Mouse (Mus musculus): Measurements from ENCODE around the gene 0610030E20Rik. TPM values are rescaled to one million over a fixed set of nuclear protein-coding genes. Genes with fewer than 3 reads are reported as not detected.

Gene 0610030E20Rik
- total and polyA plus RNA-seq, 3 experiments, result 29.7 to 71.0 (median 33.9) TPM

GRCm38 (mm10) chr6:72352636-72353405, 5.7 kb downstream of the 0610030E20Rik start:
- peaks cover 9% of the 10 kb centered on the region; the same call in 1 of the 2 replicates for H3K27me3 ChIP-seq (ENCODE audit: insufficient read depth, low read length)
- H3K4me1 ChIP-seq (ENCODE audit: insufficient read depth, low read depth, low read length), result peaks cover 93% of the 10 kb centered on the region
- H3K9me3 ChIP-seq (replicated peaks), result no peaks in the 10 kb centered on the region
- ATAC-seq (ENCODE audit: extremely low read depth, insufficient number of reproducible peaks, low FRiP score, poor library complexity, severe bottlenecking), result no peak
- no peak for DNase-seq (ENCODE audit: low spot score)
- no peak overlapping the region for H3K4me3 ChIP-seq (ENCODE audit: low read depth, low read length)
- TF ChIP-seq GATA1 (IDR thresholded peaks at IDR 0.05; ENCODE audit: borderline replicate concordance, low read length) (no peak), CTCF (IDR thresholded peaks at IDR 0.05; ENCODE audit: low read depth, low read length) (no peak), GATA2 (IDR thresholded peaks at IDR 0.05; ENCODE audit: borderline replicate concordance, low read depth, low read length) (no peak), POLR2AphosphoS5 (IDR thresholded peaks at IDR 0.05; ENCODE audit: insufficient replicate concordance, low read depth, low read length) (no peak), TAL1 (conservative IDR thresholded peaks at IDR 0.05; ENCODE audit: low read depth, low read length) (no peak)
- peaks cover 78% of the 10 kb centered on the region for H3K36me3 ChIP-seq (replicated peaks)

- H3K4me1 ChIP-seq (ENCODE audit: insufficient read depth, low read depth, low read length), result peaks cover 93% of the 10 kb centered on the region
- peaks cover 79% of the 10 kb centered on the region for H3K36me3 ChIP-seq (replicated peaks)
- no peak for ATAC-seq (ENCODE audit: extremely low read depth, insufficient number of reproducible peaks, low FRiP score, poor library complexity, severe bottlenecking)
These were observed 6.9 kb downstream of the 0610030E20Rik start for GRCm38 (mm10) chr6:72354025-72354424.

GRCm38 (mm10) chr6:72355066-72355911, 8.2 kb downstream of the 0610030E20Rik start, which contains the start of gene Tmem150a:
TSS of gene Tmem150a (plus strand) at chr6:72355447.
- H3K9me3 ChIP-seq (replicated peaks), result no peaks in the 10 kb centered on the region
- TF ChIP-seq CTCF (IDR thresholded peaks at IDR 0.05; ENCODE audit: low read depth, low read length) (no peak), POLR2AphosphoS5 (IDR thresholded peaks at IDR 0.05; ENCODE audit: insufficient replicate concordance, low read depth, low read length) (no peak)
- H3K4me3 ChIP-seq (ENCODE audit: low read depth, low read length), result peak within 1 kb of the TSS; percentile 73
- ATAC-seq (ENCODE audit: extremely low read depth, insufficient number of reproducible peaks, low FRiP score, poor library complexity, severe bottlenecking) (no peak), DNase-seq (ENCODE audit: low spot score) (peak; percentile 62)
- H3K36me3 ChIP-seq (replicated peaks), result peaks cover 79% of the 10 kb centered on the region
- peaks cover 92% of the 10 kb centered on the region for H3K4me1 ChIP-seq (ENCODE audit: insufficient read depth, low read depth, low read length)
- H3K27me3 ChIP-seq (ENCODE audit: insufficient read depth, low read length), result peaks cover 9% of the 10 kb centered on the region; the same call in 1 of the 2 replicates

More at GRCm38 (mm10) chr6:72354025-72354424, 6.9 kb downstream of the 0610030E20Rik start:
- no peak for DNase-seq (ENCODE audit: low spot score)
- Histone ChIP-seq H3K9me3 (replicated peaks) (no peaks in the 10 kb centered on the region), H3K27me3 (ENCODE audit: insufficient read depth, low read length) (peaks cover 9% of the 10 kb centered on the region; the same call in 1 of the 2 replicates), H3K4me3 (ENCODE audit: low read depth, low read length) (no peak overlapping the region)
- no peak for TF ChIP-seq GATA2 (IDR thresholded peaks at IDR 0.05; ENCODE audit: borderline replicate concordance, low read depth, low read length)
- no peak for TF ChIP-seq CTCF (IDR thresholded peaks at IDR 0.05; ENCODE audit: low read depth, low read length)
- TF ChIP-seq GATA1 (IDR thresholded peaks at IDR 0.05; ENCODE audit: borderline replicate concordance, low read length), result no peak
- no peak for TF ChIP-seq POLR2AphosphoS5 (IDR thresholded peaks at IDR 0.05; ENCODE audit: insufficient replicate concordance, low read depth, low read length)
- TF ChIP-seq TAL1 (conservative IDR thresholded peaks at IDR 0.05; ENCODE audit: low read depth, low read length), result no peak

- Histone ChIP-seq H3K36me3 (replicated peaks) (peaks cover 79% of the 10 kb centered on the region), H3K4me3 (ENCODE audit: low read depth, low read length) (peak overlapping the region; percentile 73; the same call in 1 of the 2 replicates), H3K4me1 (ENCODE audit: insufficient read depth, low read depth, low read length) (peaks cover 92% of the 10 kb centered on the region), H3K27me3 (ENCODE audit: insufficient read depth, low read length) (peaks cover 9% of the 10 kb centered on the region; the same call in 1 of the 2 replicates), H3K9me3 (replicated peaks) (no peaks in the 10 kb centered on the region)
- TF ChIP-seq TAL1 (conservative IDR thresholded peaks at IDR 0.05; ENCODE audit: low read depth, low read length) (no peak), CTCF (IDR thresholded peaks at IDR 0.05; ENCODE audit: low read depth, low read length) (no peak), GATA1 (IDR thresholded peaks at IDR 0.05; ENCODE audit: borderline replicate concordance, low read length) (no peak), POLR2AphosphoS5 (IDR thresholded peaks at IDR 0.05; ENCODE audit: insufficient replicate concordance, low read depth, low read length) (no peak), GATA2 (IDR thresholded peaks at IDR 0.05; ENCODE audit: borderline replicate concordance, low read depth, low read length) (no peak)
- no peak for DNase-seq (ENCODE audit: low spot score)
- no peak for ATAC-seq (ENCODE audit: extremely low read depth, insufficient number of reproducible peaks, low FRiP score, poor library complexity, severe bottlenecking)
These were observed 8.9 kb downstream of the 0610030E20Rik start for GRCm38 (mm10) chr6:72356001-72356532.

GRCm38 (mm10) chr6:72357164-72358079, 10.3 kb downstream of the 0610030E20Rik start:
- H3K27me3 ChIP-seq (ENCODE audit: insufficient read depth, low read length), result peaks cover 9% of the 10 kb centered on the region; the same call in 1 of the 2 replicates
- DNase-seq (ENCODE audit: low spot score) (peak; percentile 68), ATAC-seq (ENCODE audit: extremely low read depth, insufficient number of reproducible peaks, low FRiP score, poor library complexity, severe bottlenecking) (peak; percentile 67)
- peaks cover 89% of the 10 kb centered on the region for H3K4me1 ChIP-seq (ENCODE audit: insufficient read depth, low read depth, low read length)
- TF ChIP-seq TAL1 (conservative IDR thresholded peaks at IDR 0.05; ENCODE audit: low read depth, low read length), result peak; percentile 89
- no peak for TF ChIP-seq GATA1 (IDR thresholded peaks at IDR 0.05; ENCODE audit: borderline replicate concordance, low read length)
- no peak for TF ChIP-seq CTCF (IDR thresholded peaks at IDR 0.05; ENCODE audit: low read depth, low read length)
- no peak for TF ChIP-seq POLR2AphosphoS5 (IDR thresholded peaks at IDR 0.05; ENCODE audit: insufficient replicate concordance, low read depth, low read length)
- no peak for TF ChIP-seq GATA2 (IDR thresholded peaks at IDR 0.05; ENCODE audit: borderline replicate concordance, low read depth, low read length)
- H3K9me3 ChIP-seq (replicated peaks), result no peaks in the 10 kb centered on the region
- peaks cover 76% of the 10 kb centered on the region for H3K36me3 ChIP-seq (replicated peaks)
- H3K4me3 ChIP-seq (ENCODE audit: low read depth, low read length), result peak overlapping the region; percentile 54; the same call in 1 of the 2 replicates
